Mouse (Mus musculus) 3T3-L1 (cell line): ENCODE data around the gene Clpsl2.

Experiments
- DNase-seq: peaks from one replicate; pipeline ENCODE4 v3.0.0-alpha.2; 2015; ENCODE audit warnings: low read depth, low spot score

The Clpsl2 gene

DNA sequence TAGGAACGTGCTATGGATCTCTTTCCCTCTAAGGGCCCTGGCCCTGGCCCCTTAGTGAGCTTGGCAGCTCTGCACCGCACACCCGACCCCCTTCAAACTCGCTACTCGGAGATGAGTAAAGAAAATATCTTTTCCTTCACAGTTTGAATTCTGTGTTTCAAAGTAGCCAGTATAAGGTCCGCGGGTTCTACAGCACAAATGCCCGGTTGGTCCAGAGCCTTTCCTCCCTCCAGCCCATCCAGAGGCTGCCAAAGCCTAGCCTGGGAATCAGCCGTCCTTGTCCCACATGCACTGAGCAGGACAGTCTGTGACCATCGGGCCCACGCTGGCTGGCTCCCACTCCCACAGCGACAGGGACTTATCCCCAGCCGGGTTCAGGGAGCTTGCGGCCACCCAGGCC is at the start of gene Clpsl2:
TSS of gene Clpsl2 (plus strand) at position 301 of the 400 bp plus-strand sequence.
- DNase-seq = no peak

DNA sequence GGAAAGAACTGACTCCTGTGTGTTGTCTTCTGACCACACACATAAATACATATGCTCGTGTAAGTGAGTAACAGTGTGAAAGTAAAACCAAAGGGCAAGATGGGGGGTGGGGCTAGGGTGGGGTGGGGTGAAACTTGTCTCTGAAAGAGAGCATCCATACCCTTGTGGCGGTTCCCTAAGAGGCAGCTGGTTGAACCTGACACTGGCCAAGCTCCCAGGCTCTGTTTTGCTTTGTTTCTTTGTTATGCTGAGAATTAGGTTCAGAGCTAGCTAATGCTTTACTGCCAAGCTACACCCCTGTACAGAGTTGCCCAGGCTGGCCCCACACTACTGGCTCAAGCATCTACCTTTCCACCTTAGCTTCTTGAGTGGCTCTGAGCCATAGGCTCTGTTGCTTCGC is 48.7 kb upstream of the Clpsl2 start:
- no peak for DNase-seq

GRCm38 (mm10) chr17:28502196-28502821 is 46.9 kb upstream of the Clpsl2 start:
- DNase-seq = peak; percentile 66

GRCm38 (mm10) chr17:28504182-28504581 is 45.0 kb upstream of the Clpsl2 start:
- DNase-seq = no peak

DNA sequence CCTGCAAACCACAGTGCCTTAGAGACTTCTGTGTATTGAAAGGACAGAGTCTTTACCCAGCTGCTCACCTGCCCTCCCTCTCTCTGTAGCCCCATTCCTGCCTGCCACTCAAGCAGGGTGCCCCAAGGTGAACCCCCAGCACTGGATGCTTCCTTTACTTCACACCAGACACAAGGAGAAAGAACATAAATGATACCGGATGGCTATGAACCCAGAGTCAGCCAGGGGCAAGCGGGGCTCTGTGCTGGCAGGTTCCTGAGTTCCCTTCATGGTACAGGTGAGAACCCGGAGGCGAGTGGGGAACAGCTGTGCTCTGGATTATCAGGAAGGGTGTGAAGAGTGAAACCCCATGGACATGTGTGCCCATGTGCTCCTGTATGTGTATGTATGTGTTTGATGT is 43.6 kb upstream of the Clpsl2 start:
- no peak for DNase-seq

DNA sequence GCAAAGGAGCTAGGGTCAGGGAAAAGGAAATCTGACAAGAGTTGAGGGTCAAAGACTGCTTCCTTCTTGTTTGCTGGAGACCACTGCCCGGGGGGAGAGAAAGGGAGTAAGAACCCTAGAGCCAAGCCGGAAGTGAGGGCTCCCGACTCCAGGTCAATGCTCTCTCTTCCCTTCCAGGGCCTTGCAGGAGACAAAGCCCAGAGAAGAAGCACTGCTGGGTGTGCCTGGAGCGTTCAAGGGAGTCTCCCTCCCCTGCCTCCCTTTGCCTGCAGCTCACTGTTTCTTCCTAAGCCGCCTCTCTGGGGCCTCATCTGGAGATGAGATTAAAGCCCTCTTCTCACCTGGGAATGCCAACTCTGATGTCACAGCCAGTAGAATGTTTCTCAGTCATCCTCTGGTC is 42.3 kb upstream of the Clpsl2 start:
- DNase-seq = no peak

- DNase-seq = no peak
These were observed 41.7 kb upstream of the Clpsl2 start for GRCm38 (mm10) chr17:28507496-28507895.

DNA sequence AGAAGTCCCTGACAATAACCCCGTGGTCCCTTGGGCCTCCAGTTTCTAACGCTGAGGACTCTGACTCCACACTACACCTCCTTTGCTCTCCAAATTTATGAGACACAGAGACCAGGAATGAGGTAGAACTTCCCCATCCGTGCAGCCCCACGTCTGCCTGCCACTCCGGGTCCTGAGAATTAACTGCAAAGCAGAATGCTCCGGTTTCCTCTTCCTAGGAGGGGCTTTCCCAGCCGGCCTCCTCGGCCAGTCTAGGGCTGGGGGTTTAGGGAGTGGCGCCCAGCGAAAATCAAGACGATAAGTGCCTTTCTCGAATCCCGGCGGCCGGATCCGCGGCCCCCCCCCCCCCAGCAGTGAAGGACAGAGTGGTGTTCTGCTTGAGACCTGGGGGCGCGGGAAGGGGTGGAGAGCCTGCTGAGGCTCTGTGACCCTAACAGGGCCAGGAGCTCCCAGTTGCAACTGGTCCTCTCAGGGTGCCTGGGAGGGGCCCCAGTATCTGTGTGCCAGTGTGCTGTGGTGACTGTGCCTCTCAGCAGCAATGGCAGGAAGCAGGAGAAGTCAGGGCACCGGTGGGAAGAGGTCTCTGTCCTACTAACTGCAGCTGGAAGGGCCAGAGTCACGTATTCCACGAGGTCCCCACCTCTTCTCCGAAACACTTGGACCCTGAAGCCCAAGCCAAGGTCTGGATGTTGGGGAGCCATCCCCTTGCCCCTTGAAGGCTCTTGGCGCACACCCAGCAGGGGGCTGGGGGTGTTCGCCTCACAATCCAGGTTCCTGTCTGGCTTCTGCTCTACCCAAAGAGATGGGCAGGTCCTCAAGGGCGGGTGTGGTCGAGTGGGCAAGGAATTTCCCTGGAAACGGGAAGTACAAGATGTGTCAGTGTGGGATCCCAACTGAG is 38.5 kb upstream of the Clpsl2 start:
- no peak for DNase-seq

GRCm38 (mm10) chr17:28511616-28512541 is 37.3 kb upstream of the Clpsl2 start:
- DNase-seq = peak; percentile 42

DNA sequence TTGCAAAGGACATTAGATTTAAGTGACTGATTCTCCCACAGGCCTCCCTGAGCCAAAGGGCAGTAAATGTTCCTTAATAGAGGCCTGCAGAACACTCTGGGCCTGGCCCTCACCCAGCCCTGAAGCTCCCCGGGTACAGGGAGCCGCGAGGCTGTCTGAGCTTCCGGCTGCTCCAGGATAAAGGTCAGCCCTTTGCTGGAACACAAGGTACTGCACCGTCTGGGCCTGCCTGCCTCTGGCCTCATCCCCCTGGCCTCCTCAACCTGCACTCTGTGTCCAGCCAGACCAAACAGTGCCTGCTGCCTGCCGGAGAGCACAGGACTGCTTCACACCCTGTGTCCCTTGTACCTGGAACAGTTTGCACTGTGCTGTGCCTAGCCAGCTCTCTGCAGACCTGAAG is 36.5 kb upstream of the Clpsl2 start:
- peak; percentile 51 for DNase-seq

DNA sequence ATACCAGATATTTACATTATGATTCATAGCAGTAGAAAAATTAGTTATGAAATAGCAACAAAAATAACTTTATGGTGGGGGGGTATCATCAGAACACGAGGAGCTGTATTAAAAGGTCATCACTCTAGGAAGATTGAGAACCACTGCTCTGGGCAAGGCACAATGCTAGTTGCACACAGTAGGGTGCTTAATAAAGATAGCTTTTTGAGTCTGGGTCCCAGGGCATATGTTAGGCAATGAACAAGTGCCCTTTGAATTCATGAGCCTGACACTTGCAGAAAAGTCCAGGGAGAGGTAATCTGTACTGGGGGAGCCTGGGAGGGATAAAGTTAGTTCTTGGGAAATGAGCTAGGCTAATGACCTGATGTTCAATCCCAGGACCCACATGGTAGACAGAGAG is 35.9 kb upstream of the Clpsl2 start:
- DNase-seq = no peak

GRCm38 (mm10) chr17:28513844-28514243 is 35.4 kb upstream of the Clpsl2 start:
- DNase-seq = no peak

GRCm38 (mm10) chr17:28514555-28514954 is 34.7 kb upstream of the Clpsl2 start:
- DNase-seq = no peak

GRCm38 (mm10) chr17:28515431-28516341 is 33.5 kb upstream of the Clpsl2 start:
- peak; percentile 26 for DNase-seq

DNA sequence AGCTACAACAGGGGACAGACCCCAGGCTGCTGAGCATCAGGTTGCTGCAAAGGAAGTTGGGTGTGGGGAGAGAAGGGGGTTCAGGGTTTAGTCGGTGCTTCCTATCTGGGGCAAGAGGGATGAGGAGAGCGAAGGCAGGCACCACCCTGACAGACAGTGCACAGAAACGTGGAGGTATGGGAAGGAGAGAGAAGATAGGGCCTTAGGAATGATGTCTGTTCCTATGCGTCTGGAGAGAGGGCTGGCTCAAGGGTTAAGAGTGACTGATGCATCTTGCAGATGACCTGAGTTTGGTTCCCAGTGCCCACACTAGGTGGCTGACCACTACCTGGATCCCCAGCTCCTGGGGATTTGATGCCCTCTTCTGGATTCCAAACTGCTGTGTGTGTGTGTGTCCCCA is 32.3 kb upstream of the Clpsl2 start:
- DNase-seq = no peak

GRCm38 (mm10) chr17:28517441-28517955 is 31.7 kb upstream of the Clpsl2 start, which contains the start of gene Fkbp5:
Gene Fkbp5, minus strand, starts transcription at chr17:28517527.
- DNase-seq = no peak

- DNase-seq = no peak
These were observed 31.1 kb upstream of the Clpsl2 start for GRCm38 (mm10) chr17:28517956-28518614.

DNA sequence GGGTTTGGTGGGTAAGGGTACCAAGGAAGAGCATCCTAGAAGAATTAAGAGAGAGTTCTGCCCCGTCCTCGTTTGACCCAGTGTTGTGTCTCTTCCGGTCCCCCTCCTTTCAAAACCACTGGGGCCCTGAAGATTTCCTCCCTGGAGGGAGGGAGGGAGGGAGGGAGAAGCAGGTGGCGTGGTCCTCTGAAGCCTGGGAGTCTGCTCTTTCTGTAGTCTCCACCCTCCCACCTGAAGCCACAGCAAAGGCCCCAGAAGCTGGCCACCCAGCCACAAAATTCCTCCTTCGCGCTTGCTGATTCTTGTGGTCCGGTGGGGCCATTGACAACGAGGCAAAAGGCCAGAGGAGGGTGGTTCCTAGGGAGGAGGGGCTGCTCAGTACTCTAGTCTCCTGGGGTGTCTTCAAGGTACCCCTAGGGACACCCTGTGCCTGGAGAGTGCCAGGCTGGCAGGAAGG is 30.6 kb upstream of the Clpsl2 start:
- DNase-seq = no peak

DNA sequence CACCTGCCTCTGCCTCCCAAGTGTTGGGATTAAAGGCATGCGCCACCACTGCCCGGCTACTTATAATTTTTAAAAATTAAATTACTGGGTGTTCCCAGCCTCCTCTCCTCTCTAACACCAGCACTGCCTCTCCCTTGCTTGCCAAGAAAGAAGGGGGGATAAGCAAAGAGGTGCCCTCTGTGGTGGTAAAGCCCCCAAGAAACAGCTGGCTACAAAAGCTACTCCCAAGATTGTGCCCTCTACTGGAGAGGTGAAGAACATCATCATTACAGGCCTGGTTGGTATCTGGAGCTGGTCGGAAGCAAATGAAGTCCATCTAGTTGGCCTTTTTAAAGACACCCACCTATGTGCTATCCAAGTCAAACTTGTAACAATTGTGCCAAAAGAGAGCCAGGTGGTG is 29.4 kb upstream of the Clpsl2 start:
- DNase-seq = no peak

- DNase-seq = no peak
These were observed 28.6 kb upstream of the Clpsl2 start for GRCm38 (mm10) chr17:28520561-28520960.
